Comparison of ENCODE assay signal across 9 mouse cellular contexts in genomic region chr13:52892065-52892503, GRCm38 (mm10). TPM values are rescaled to one million over a fixed set of nuclear protein-coding genes. Genes with fewer than 3 reads are reported as not detected.
DNase-seq lines count a peak whose midpoint lies in the region; ATAC-seq and TF ChIP-seq lines count a peak whose summit lies in the region.
"Had no signal": no experiment of that assay in that cellular context is flagged by ENCODE, and none has a peak within 500 bp of the region (broad histone marks: within the 10 kb centered on the region; RNA-seq: fewer than 3 reads in every experiment).

No protein-coding gene starts in this region.

- intact Hi-C loops in gastrocnemius, postnatal 14 days (cut with DNase I; ENCODE audit: low total_unique reads) = no loop called here

- H3K79me2 ChIP-seq in myocyte (ENCODE audit: control insufficient read depth, insufficient read depth) = no peaks in the 10 kb centered on the region

- H3K27ac ChIP-seq in kidney, embryonic 16.5 days (ENCODE audit: low read length) = peak overlapping the region; percentile 60
- no peak overlapping the region for H3K27ac ChIP-seq in neural tube, embryonic 15.5 days (replicated peaks)

- H3K4me1 ChIP-seq in kidney, embryonic 16.5 days (ENCODE audit: insufficient read depth, low read length) = peaks cover 21% of the 10 kb centered on the region
- no peaks in the 10 kb centered on the region for H3K4me1 ChIP-seq in neural tube, embryonic 15.5 days

- no peak overlapping the region for H3K4me3 ChIP-seq in kidney, embryonic 16.5 days (ENCODE audit: low read length)
- H3K4me3 ChIP-seq in myocyte = no peak overlapping the region
- H3K4me3 ChIP-seq in neural tube, embryonic 15.5 days (replicated peaks) = no peak overlapping the region

- peaks cover 8% of the 10 kb centered on the region; the same call in 1 of the 2 replicates for H3K36me3 ChIP-seq in kidney, embryonic 16.5 days (ENCODE audit: insufficient read depth, low read length)
- no peaks in the 10 kb centered on the region for H3K36me3 ChIP-seq in myocyte (ENCODE audit: control insufficient read depth, insufficient read depth)
- peaks cover 12% of the 10 kb centered on the region; the same call in 1 of the 2 replicates for H3K36me3 ChIP-seq in neural tube, embryonic 15.5 days

- 47% methylated on average over 10 of the region's 10 CpGs for WGBS in kidney, embryonic 16.5 days
- 76% methylated on average over 10 of the region's 10 CpGs for WGBS in neural tube, embryonic 15.5 days

- H3K9ac ChIP-seq in kidney, embryonic 16.5 days (replicated peaks; ENCODE audit: low read length) = no peak overlapping the region; the same call in 1 of the 2 replicates
- H3K9ac ChIP-seq in neural tube, embryonic 15.5 days (replicated peaks) = no peak overlapping the region

- no peaks in the 10 kb centered on the region for H3K27me3 ChIP-seq in kidney, embryonic 16.5 days (ENCODE audit: insufficient read depth, low read length)
- no peaks in the 10 kb centered on the region for H3K27me3 ChIP-seq in myocyte (ENCODE audit: control insufficient read depth, insufficient read depth, insufficient read length)
- no peaks in the 10 kb centered on the region for H3K27me3 ChIP-seq in neural tube, embryonic 15.5 days (replicated peaks)

- TF ChIP-seq POLR2A in myocyte (IDR thresholded peaks at IDR 0.05; ENCODE audit: insufficient read length, low read depth) = no peak

- DNase-seq in layer of hippocampus, adult 11-12 months (ENCODE audit: low spot score) = peak; percentile 43
- no peak for DNase-seq in layer of hippocampus, postnatal 25 days (ENCODE audit: extremely low spot score in 1 of 2, low spot score in 1 of 2)
- DNase-seq in adrenal gland, postnatal 14 days = peak; percentile 90
- peak; percentile 40 for DNase-seq in gastrocnemius, postnatal 14 days
- no peak for DNase-seq in B cell, adult 2 months

- no peak overlapping the region for H3K4me2 ChIP-seq in kidney, embryonic 16.5 days (replicated peaks; ENCODE audit: low read depth, low read length)
- H3K4me2 ChIP-seq in myocyte (ENCODE audit: low read depth) = peak overlapping the region; percentile 65
- no peak overlapping the region for H3K4me2 ChIP-seq in neural tube, embryonic 15.5 days

- H3ac ChIP-seq in myocyte (ENCODE audit: control insufficient read depth, insufficient read length) = no peak overlapping the region

- no peaks in the 10 kb centered on the region for H3K9me3 ChIP-seq in kidney, embryonic 16.5 days (ENCODE audit: low read length)
- H3K9me3 ChIP-seq in neural tube, embryonic 15.5 days (replicated peaks) = no peaks in the 10 kb centered on the region
- H3K9me3 ChIP-seq: G1E had no signal

- no peak for ATAC-seq in kidney, embryonic 16.5 days (ENCODE audit: low FRiP score, low TSS enrichment)
- ATAC-seq in neural tube, embryonic 15.5 days (ENCODE audit: low FRiP score) = no peak

TF ChIP-seq in myocyte, 11 proteins besides CTCF, POLR2A, EP300 and RAD21:
- TF ChIP-seq MYOG (IDR thresholded peaks at IDR 0.05; ENCODE audit: control insufficient read depth in 1 of 3, insufficient read depth in 1 of 3, insufficient read length in 2 of 3, low read depth in 2 of 3) = peak in 2 of 3 experiments; percentile 43 to 56
- peak; percentile 100 for TF ChIP-seq CEBPB (IDR thresholded peaks at IDR 0.05; ENCODE audit: insufficient read depth, poor library complexity, severe bottlenecking)
- TF ChIP-seq TCF3 (IDR thresholded peaks at IDR 0.05; ENCODE audit: insufficient read length, low read depth) = peak; percentile 5
- peak; percentile 21 to 74 (median 46) for TF ChIP-seq MYOD1 (IDR thresholded peaks at IDR 0.05; ENCODE audit: control insufficient read depth in 1 of 3, insufficient read length in 2 of 3, low read depth in 2 of 3)
- no peak for TF ChIP-seq SRF (IDR thresholded peaks at IDR 0.05; ENCODE audit: control insufficient read depth, insufficient read length, low read depth)

RNA-seq across cellular contexts. Expression of gene Auh, which starts 37.4 kb away (rescaled TPM):
- total RNA-seq in layer of hippocampus, postnatal 25 days (2021) = 100 to 1,000 TPM; 104 to 110 TPM
- total RNA-seq in adrenal gland, postnatal 14 days (2021) = 128 and 131 TPM in 2 replicates
- 10 to 100 TPM; 47.4 to 65.3 TPM for total RNA-seq in gastrocnemius, postnatal 14 days (2021)
- 64.1 and 68.0 TPM in 2 replicates for polyA plus RNA-seq in kidney, embryonic 16.5 days (2015; fragmentation: Nextera tagmentation; extraction: Ambion mirVana)
- 17.4 TPM for polyA plus RNA-seq in myocyte (2012; fragmentation: generic; extraction: Trizol)
- polyA plus RNA-seq in neural tube, embryonic 15.5 days (2015; fragmentation: Nextera tagmentation; extraction: Ambion mirVana) = 70.2 and 75.7 TPM in 2 replicates

Comparison
In these comparisons a context has a peak if more than half of its experiments do, and no peak if none do; other contexts are left out.
1. DNase-seq: peak in layer of hippocampus, adult 11-12 months (single experiment), adrenal gland, postnatal 14 days (single experiment) and gastrocnemius, postnatal 14 days (single experiment); none in layer of hippocampus, postnatal 25 days (0 of 2) and B cell, adult 2 months (0 of 2).